Mouse (Mus musculus) hindbrain, postnatal 0 days (tissue): ENCODE measurements around the gene Ccng2. TPM values are rescaled to one million over a fixed set of nuclear protein-coding genes. Genes with fewer than 3 reads are reported as not detected.
A peak's percentile ranks its signal among the peaks of the same experiment; 100 is the strongest.

Experiments used
- ATAC-seq: fragments of 200-750 bp; cut with Nextera tagmentation; 2 replicates; pipeline ENCODE4 v1.8.0; 2017; ENCODE audit warnings: mild to moderate bottlenecking, moderate TSS enrichment, moderate library complexity
- DNase-seq: peaks from one replicate; pipeline ENCODE4 v3.0.0-alpha.2; 2015; ENCODE audit warnings: low spot score
- H3K27ac ChIP-seq: fragments of 300-500 bp; sonication (generic); 2 replicates; pipeline ENCODE4 v1.5.1; 2014; ENCODE audit warnings: mild to moderate bottlenecking
- H3K27me3 ChIP-seq: fragments of 300-500 bp; sonication (generic); 2 replicates; pipeline ENCODE4 v1.6.1; 2014; ENCODE audit warnings: low read length, mixed read lengths; ENCODE audit not compliant: insufficient read depth
- H3K36me3 ChIP-seq: fragments of 300-500 bp; sonication (generic); 2 replicates; pipeline ENCODE4 v1.6.1; 2014; ENCODE audit warnings: low read length, mixed read lengths; ENCODE audit not compliant: insufficient read depth
- H3K4me1 ChIP-seq: fragments of 300-500 bp; sonication (generic); 2 replicates; pipeline ENCODE4 v1.6.1; 2014; ENCODE audit warnings: antibody characterized with exemption, low read length, mixed read lengths; ENCODE audit not compliant: insufficient read depth
- H3K4me2 ChIP-seq: fragments of 300-500 bp; sonication (generic); 2 replicates; pipeline ENCODE4 v1.6.1; 2014; ENCODE audit warnings: low read depth, mild to moderate bottlenecking, low read length, moderate library complexity, mixed read lengths
- H3K4me3 ChIP-seq: fragments of 300-500 bp; sonication (generic); 2 replicates; pipeline ENCODE4 v1.5.1; 2014; ENCODE audit warnings: low read length
- H3K9ac ChIP-seq: fragments of 300-500 bp; sonication (generic); replicated peaks from 2 replicates; pipeline ENCODE4 v1.6.1; 2014; ENCODE audit warnings: mild to moderate bottlenecking, low read length, moderate library complexity, mixed read lengths
- H3K9me3 ChIP-seq: fragments of 300-500 bp; sonication (generic); 2 replicates; pipeline ENCODE4 v1.6.1; 2016; ENCODE audit warnings: low read length, mixed read lengths
- CTCF ChIP-seq: IDR thresholded peaks from 2 replicates; pipeline ENCODE4 v1.5.1; 2016; ENCODE audit warnings: antibody characterized with exemption, control low read depth, low read depth
- WGBS: fragments of 180-500 bp; shearing (Covaris S2); extraction: QIAGEN DNeasy Blood & Tissue Kit; methylation state at CpG from one replicate; pipeline ENCODE4 v1.1.7; 2014; 5-methylcytosine and 5-hydroxymethylcytosine counted together
- polyA plus RNA-seq: library from polyadenylated mRNA; unstranded; fragments of >200 nt; fragmentation: Nextera tagmentation; extraction: Ambion mirVana; gene quantifications from 2 replicates; pipeline ENCODE4 v1.2.1, GENCODE M21; 2015
- total RNA-seq: library from RNA; depleted of rRNA; stranded (reverse); fragments of >200 nt; gene quantifications from 2 replicates; pipeline ENCODE4 v1.2.3, GENCODE M21; 2014; rRNA removed

The Ccng2 gene
- total and polyA plus RNA-seq, 2 experiments from 2014 or later = 32.5 to 38.6 TPM

- H3K27ac ChIP-seq = no peak overlapping the region
These were observed 29.7 kb downstream of the Ccng2 start for GRCm38 (mm10) chr5:93296754-93297153.

DNA sequence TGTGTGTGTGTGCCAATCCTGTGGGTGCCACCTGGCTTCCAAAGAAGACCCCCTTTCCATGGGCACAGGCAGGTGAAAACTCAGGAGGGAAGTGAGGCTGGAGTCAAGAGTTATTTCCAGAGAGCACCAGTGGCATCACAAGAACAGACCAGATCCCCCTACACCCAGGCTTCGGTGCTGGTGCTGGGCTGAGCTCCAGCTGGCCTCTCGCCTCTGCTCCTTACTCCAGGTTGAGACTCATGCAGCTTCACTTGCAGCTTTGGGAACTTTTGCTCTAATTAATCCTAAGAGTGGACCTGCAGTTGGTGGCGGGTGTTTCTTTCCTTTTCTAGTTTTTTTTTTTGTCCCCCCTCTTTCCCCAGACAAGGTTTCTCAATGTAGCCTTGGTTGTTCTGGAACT, 30.3 kb downstream of the Ccng2 start:
- DNase-seq = no peak
- Histone ChIP-seq H3K36me3 (no peaks in the 10 kb centered on the region), H3K4me2 (no peak overlapping the region), H3K27ac (no peak overlapping the region), H3K27me3 (no peaks in the 10 kb centered on the region), H3K4me3 (no peak overlapping the region), H3K9ac (no peak overlapping the region), H3K9me3 (peaks cover 6% of the 10 kb centered on the region; the same call in 1 of the 2 replicates), H3K4me1 (no peaks in the 10 kb centered on the region)
- TF ChIP-seq CTCF = no peak
- ATAC-seq = no peak
- 84% methylated on average over 3 of the region's 3 CpGs for WGBS

More at GRCm38 (mm10) chr5:93296754-93297153, 29.7 kb downstream of the Ccng2 start:
- Histone ChIP-seq H3K9me3 (peaks cover 6% of the 10 kb centered on the region; the same call in 1 of the 2 replicates), H3K4me3 (no peak overlapping the region), H3K4me1 (no peaks in the 10 kb centered on the region), H3K4me2 (no peak overlapping the region), H3K27me3 (no peaks in the 10 kb centered on the region), H3K9ac (no peak overlapping the region), H3K36me3 (no peaks in the 10 kb centered on the region)
- TF ChIP-seq CTCF = no peak
- ATAC-seq (no peak), DNase-seq (no peak)
- 86% methylated on average over 4 of the region's 4 CpGs for WGBS

GRCm38 (mm10) chr5:93305126-93305830, 38.2 kb downstream of the Ccng2 start:
- Histone ChIP-seq H3K4me3 (no peak overlapping the region), H3K36me3 (no peaks in the 10 kb centered on the region), H3K27ac (no peak overlapping the region), H3K9ac (no peak overlapping the region), H3K27me3 (no peaks in the 10 kb centered on the region), H3K4me2 (no peak overlapping the region), H3K9me3 (peaks cover 6% of the 10 kb centered on the region; the same call in 1 of the 2 replicates), H3K4me1 (no peaks in the 10 kb centered on the region)
- no peak for ATAC-seq
- no peak for TF ChIP-seq CTCF
- no peak for DNase-seq
- WGBS = 75% methylated on average over 2 of the region's 2 CpGs

DNA sequence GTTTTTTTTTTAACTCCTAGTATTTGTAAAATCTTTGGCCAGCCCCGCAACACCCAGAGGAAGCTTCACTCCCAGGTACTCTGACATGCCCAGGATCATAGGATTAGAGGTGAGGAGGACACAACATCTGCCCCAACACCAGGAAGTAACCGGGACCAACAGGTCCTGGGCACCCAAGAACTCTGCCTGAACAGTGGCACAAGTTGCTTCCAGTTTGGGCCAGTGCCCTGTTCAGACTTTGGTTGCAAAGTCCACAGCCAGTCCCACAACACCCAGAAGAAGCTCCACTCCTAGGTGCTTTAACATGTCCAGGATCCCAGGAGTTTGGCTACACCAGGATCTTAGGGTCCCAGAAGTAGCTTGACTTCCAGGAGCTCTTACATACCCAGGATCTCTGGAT, 41.9 kb downstream of the Ccng2 start:
- 94% methylated on average over 2 of the region's 2 CpGs for WGBS
- DNase-seq = no peak
- ATAC-seq = no peak

GRCm38 (mm10) chr5:93323320-93324001, 56.4 kb downstream of the Ccng2 start:
- Histone ChIP-seq H3K27ac (no peak overlapping the region), H3K4me3 (no peak overlapping the region), H3K4me1 (no peaks in the 10 kb centered on the region), H3K9ac (no peak overlapping the region), H3K27me3 (no peaks in the 10 kb centered on the region), H3K9me3 (no peaks in the 10 kb centered on the region), H3K4me2 (no peak overlapping the region), H3K36me3 (no peaks in the 10 kb centered on the region)
- TF ChIP-seq CTCF = peak; percentile 58
- DNase-seq = peak; percentile 40
- WGBS = 61% methylated on average over 1 of the region's 1 CpGs
- no peak for ATAC-seq

More for the DNA sequence above, 41.9 kb downstream of the Ccng2 start:
- Histone ChIP-seq H3K4me3 (no peak overlapping the region), H3K36me3 (no peaks in the 10 kb centered on the region), H3K4me1 (no peaks in the 10 kb centered on the region), H3K4me2 (no peak overlapping the region), H3K27ac (no peak overlapping the region), H3K27me3 (no peaks in the 10 kb centered on the region), H3K9ac (no peak overlapping the region), H3K9me3 (no peaks in the 10 kb centered on the region)
- TF ChIP-seq CTCF = no peak

Other genes starting within 250 kb of the Ccng2 start
- 0.10 and 0.25 TPM in 2 replicates for gene Sowahb, start 222.2 kb upstream of the Ccng2 start, total RNA-seq
- gene Sowahb, start 222.2 kb upstream of the Ccng2 start, polyA plus RNA-seq = 0.04 and 0.08 TPM in 2 replicates
- 79.3 and 88.1 TPM in 2 replicates for gene Sept11, start 173.8 kb upstream of the Ccng2 start, total RNA-seq
- gene Sept11, start 173.8 kb upstream of the Ccng2 start, polyA plus RNA-seq = 92.2 and 92.5 TPM in 2 replicates
- gene Ccni, start 60.8 kb upstream of the Ccng2 start, total RNA-seq = 269 and 279 TPM in 2 replicates
- gene Ccni, start 60.8 kb upstream of the Ccng2 start, polyA plus RNA-seq = 116 and 122 TPM in 2 replicates
- gene 2010109A12Rik, start 60.7 kb upstream of the Ccng2 start, total RNA-seq = 0.36 TPM in 1 of 2 replicates, not detected in the other
- gene 2010109A12Rik, start 60.7 kb upstream of the Ccng2 start, polyA plus RNA-seq = 0.71 and 0.72 TPM in 2 replicates